Mouse (Mus musculus) gastrocnemius, adult 2 months (tissue): ENCODE results near the gene Zic5. TPM values are rescaled to one million over a fixed set of nuclear protein-coding genes. Genes with fewer than 3 reads are reported as not detected.

ENCODE experiments used
- DNase-seq: peaks from one replicate; pipeline ENCODE4 v3.0.0; 2022
- H3K27ac ChIP-seq: fragments of 200-600 bp; 2 replicates; pipeline ENCODE4 v1.8.1; 2022; ENCODE audit warnings: mild to moderate bottlenecking
- H3K4me3 ChIP-seq: fragments of 200-600 bp; 2 replicates; pipeline ENCODE4 v1.8.1; 2022; ENCODE audit warnings: mild to moderate bottlenecking, moderate library complexity
- CTCF ChIP-seq: fragments of 200-600 bp; IDR thresholded peaks from 2 replicates; pipeline ENCODE4 v1.8.1; 2022; ENCODE audit warnings: antibody characterized with exemption, mild to moderate bottlenecking, moderate library complexity
- intact Hi-C: fragments of 180-260 bp; cut with DNase I; formaldehyde crosslinking; loops from one replicate; pipeline ENCODE4 v1.15.1; 2025
- total RNA-seq, 2 experiments: library from RNA; stranded (reverse); gene quantifications; 2 replicates each; pipeline ENCODE4 v1.2.3; 2021

The Zic5 gene
- total RNA-seq, 2 experiments from 2014 or later = not detected

GRCm38 (mm10) chr14:122485635-122486181, 20.2 kb upstream of the Zic5 start:
- Histone ChIP-seq H3K27ac (no peak overlapping the region), H3K4me3 (no peak overlapping the region)
- DNase-seq = no peak
- intact Hi-C loops = no loop called here
- no peak for TF ChIP-seq CTCF

- no peak overlapping the region for H3K4me3 ChIP-seq
- DNase-seq = no peak
- no peak for TF ChIP-seq CTCF
- H3K27ac ChIP-seq = no peak overlapping the region
- intact Hi-C loops = no loop called here
Measured at GRCm38 (mm10) chr14:122484844-122485551, 19.5 kb upstream of the Zic5 start.

- no peak overlapping the region for H3K4me3 ChIP-seq
- no peak overlapping the region for H3K27ac ChIP-seq
- no peak for DNase-seq
- intact Hi-C loops = no loop called here
- no peak for TF ChIP-seq CTCF
Measured at GRCm38 (mm10) chr14:122484458-122484843, 19.0 kb upstream of the Zic5 start.

GRCm38 (mm10) chr14:122483556-122484421, 18.3 kb upstream of the Zic5 start:
- Histone ChIP-seq H3K4me3 (no peak overlapping the region), H3K27ac (no peak overlapping the region)
- no peak for TF ChIP-seq CTCF
- no peak for DNase-seq
- intact Hi-C loops = no loop called here

GRCm38 (mm10) chr14:122483024-122483385, 17.5 kb upstream of the Zic5 start:
- TF ChIP-seq CTCF = no peak
- H3K27ac ChIP-seq = no peak overlapping the region
- no peak for DNase-seq
- intact Hi-C loops = no loop called here
- no peak overlapping the region for H3K4me3 ChIP-seq

GRCm38 (mm10) chr14:122482081-122483023, 16.9 kb upstream of the Zic5 start:
- Histone ChIP-seq H3K27ac (no peak overlapping the region), H3K4me3 (no peak overlapping the region)
- no peak for DNase-seq
- no peak for TF ChIP-seq CTCF
- intact Hi-C loops = no loop called here

GRCm38 (mm10) chr14:122481181-122481580, 15.7 kb upstream of the Zic5 start:
- intact Hi-C loops = no loop called here
- no peak for TF ChIP-seq CTCF
- Histone ChIP-seq H3K4me3 (no peak overlapping the region), H3K27ac (no peak overlapping the region)
- no peak for DNase-seq

GRCm38 (mm10) chr14:122480355-122480754, 14.9 kb upstream of the Zic5 start:
- Histone ChIP-seq H3K27ac (no peak overlapping the region), H3K4me3 (no peak overlapping the region)
- intact Hi-C loops = no loop called here
- no peak for DNase-seq
- no peak for TF ChIP-seq CTCF

- TF ChIP-seq CTCF = no peak
- Histone ChIP-seq H3K27ac (no peak overlapping the region), H3K4me3 (no peak overlapping the region)
- intact Hi-C loops = loop anchor here (10.0 kb wide), 1 partner anchor 255 kb away; no protein-coding TSS in a partner anchor
- no peak for DNase-seq
Measured at GRCm38 (mm10) chr14:122479461-122480109, 14.1 kb upstream of the Zic5 start.

- no peak overlapping the region for H3K27ac ChIP-seq
- DNase-seq = no peak
- no peak overlapping the region for H3K4me3 ChIP-seq
- intact Hi-C loops = loop anchor here (10.0 kb wide), 1 partner anchor 254 kb away; no protein-coding TSS in a partner anchor
- TF ChIP-seq CTCF = no peak
Measured at GRCm38 (mm10) chr14:122478574-122479011, 13.1 kb upstream of the Zic5 start.

GRCm38 (mm10) chr14:122477971-122478573, 12.6 kb upstream of the Zic5 start:
- intact Hi-C loops = loop anchor here (10.0 kb wide), 1 partner anchor 253 kb away; no protein-coding TSS in a partner anchor
- DNase-seq = no peak
- no peak for TF ChIP-seq CTCF
- no peak overlapping the region for H3K4me3 ChIP-seq
- no peak overlapping the region for H3K27ac ChIP-seq
